Mouse (Mus musculus): ENCODE measurements at regions not wholly inside any gene's neighbourhood (a gene's known extent, or its start where the extent isn't known, plus 50 kb on each side); places are given as distances from the start of the nearest gene placed in this dataset.

DNA sequence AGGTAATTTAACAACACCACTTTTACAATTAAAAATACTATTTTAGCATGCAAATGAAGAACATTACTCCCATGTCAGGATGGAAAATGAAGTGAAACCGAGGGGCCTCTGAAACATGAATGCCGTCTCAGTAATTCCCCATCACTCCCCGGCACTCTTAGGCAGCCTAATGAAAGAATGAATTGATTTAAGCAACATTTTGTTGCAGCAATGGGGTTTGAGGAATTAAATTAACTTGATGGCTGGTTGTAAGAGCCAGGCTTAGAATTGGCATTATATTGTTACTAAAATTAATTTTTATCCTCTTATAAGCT is 328.2 kb upstream of the Rag2 start:
- TF ChIP-seq CTCF (IDR thresholded peaks at IDR 0.05; ENCODE audit: extremely low read depth, insufficient read depth, low read length) (no peak), POLR2A (IDR thresholded peaks at IDR 0.05; ENCODE audit: extremely low read depth, insufficient read depth, low read length) (no peak)
